Mouse (Mus musculus) lung, adult 2 months (tissue): ENCODE measurements around the gene Cul4a.

Experiments used
- CTCF ChIP-seq: fragments of 200-500 bp; IDR thresholded peaks from 2 replicates; pipeline ENCODE4 v1.5.1; 2011; ENCODE audit warnings: mild to moderate bottlenecking, low read length, control low read depth; ENCODE audit not compliant: insufficient read depth
- POLR2A ChIP-seq: fragments of 200-500 bp; IDR thresholded peaks from 2 replicates; pipeline ENCODE4 v1.6.1; 2011; ENCODE audit warnings: low read depth, mild to moderate bottlenecking, control low read depth, low read length, borderline replicate concordance; ENCODE audit errors: extremely low read depth

GRCm38 (mm10) chr8:13150929-13151328 is 45.5 kb downstream of the Cul4a start:
- TF ChIP-seq CTCF = no peak
- no peak for TF ChIP-seq POLR2A
